Mouse (Mus musculus) mesoderm, embryonic 11.5 days (tissue): Measurements from ENCODE around the gene Plcxd1.
"Not testable (repeated sequence)": the region's sequence is repeated elsewhere in the genome, so short reads cannot be mapped to it uniquely, and the experiment has no call there.

ENCODE experiments used
- DNase-seq: peaks from one replicate; pipeline ENCODE4 v3.0.0-alpha.2; 2012; ENCODE audit warnings: low read depth, low spot score

Plcxd1 gene

GRCm38 (mm10) chr5:110106901-110107564, 7.3 kb downstream of the Plcxd1 start:
- no peak for DNase-seq

GRCm38 (mm10) chr5:110107581-110108304, 8.0 kb downstream of the Plcxd1 start, which contains the start of gene Gtpbp6:
Gene Gtpbp6 (minus strand): TSS chr5:110108197.
- peak; percentile 97 for DNase-seq

DNA sequence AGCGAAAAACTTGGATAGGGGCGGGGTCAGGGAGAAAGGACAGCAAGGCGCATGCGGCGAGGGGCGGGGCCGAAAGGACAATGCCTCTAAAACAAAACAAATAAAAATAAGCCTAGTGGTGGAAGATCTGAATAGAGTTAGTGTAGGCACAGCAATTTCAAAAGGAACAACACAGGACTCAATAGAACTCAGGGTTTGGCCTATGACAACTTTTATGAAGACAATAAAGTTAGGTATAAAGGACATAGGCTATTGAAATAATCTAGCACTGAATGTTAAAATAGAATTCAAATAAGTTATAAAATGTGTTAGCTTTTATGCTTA, 8.5 kb downstream of the Plcxd1 start:
- no peak for DNase-seq

DNA sequence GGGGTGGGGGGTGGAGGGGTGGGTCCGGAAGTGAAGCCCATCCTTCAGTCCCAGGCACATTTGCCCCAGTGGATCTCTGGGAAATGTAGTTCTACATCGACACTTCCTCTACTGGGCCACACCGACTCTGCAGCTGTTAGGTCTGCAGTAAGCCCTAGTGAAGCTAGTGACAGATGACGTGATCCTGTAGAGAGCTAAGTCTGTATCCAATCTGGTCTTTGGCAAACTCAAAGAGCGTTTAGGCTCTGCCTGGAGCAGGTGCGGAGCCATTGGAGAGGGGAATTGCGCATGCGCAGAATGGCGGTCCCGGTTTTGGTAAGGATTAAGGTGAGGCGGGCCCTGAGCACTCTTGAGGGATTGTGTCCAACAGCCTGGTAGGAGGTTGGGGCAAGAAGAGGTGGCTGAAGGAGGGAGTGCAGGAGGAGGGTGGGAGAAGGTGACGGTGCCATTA, 10.2 kb downstream of the Plcxd1 start, which contains the start of gene Zfp605:
Zfp605 (plus strand) TSS at position 102 of the 451 bp plus-strand sequence.
- DNase-seq = peak; percentile 86

DNA sequence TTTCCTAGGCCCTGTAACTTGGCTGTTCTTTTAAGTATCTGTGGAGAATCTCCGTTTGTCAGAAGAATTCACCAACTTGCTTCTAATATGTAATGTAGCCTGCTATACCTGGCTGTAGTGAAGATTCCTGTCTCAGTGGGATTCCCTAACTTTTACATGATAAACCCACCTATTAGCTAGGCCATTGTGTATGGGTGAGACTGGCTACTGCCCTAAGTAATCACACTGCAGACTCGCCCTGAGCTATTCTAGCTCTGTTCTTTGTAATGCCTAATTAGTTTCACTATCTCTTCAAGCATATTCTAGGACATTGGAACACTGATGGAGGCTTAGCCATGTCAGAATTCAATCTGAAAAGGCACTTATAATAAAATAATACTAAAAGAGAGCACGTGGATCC, 22.6 kb downstream of the Plcxd1 start:
- DNase-seq = not testable (repeated sequence)

- DNase-seq = peak; percentile 97
Measured at GRCm38 (mm10) chr5:110135293-110136086, 35.7 kb downstream of the Plcxd1 start, which contains the start of gene Chfr. Gene Chfr (plus strand): TSS chr5:110135842.

- DNase-seq = peak; percentile 4
Measured at GRCm38 (mm10) chr5:110136087-110136464, 36.3 kb downstream of the Plcxd1 start.

- DNase-seq = no peak
Measured at GRCm38 (mm10) chr5:110137816-110138215, 38.0 kb downstream of the Plcxd1 start.

DNA sequence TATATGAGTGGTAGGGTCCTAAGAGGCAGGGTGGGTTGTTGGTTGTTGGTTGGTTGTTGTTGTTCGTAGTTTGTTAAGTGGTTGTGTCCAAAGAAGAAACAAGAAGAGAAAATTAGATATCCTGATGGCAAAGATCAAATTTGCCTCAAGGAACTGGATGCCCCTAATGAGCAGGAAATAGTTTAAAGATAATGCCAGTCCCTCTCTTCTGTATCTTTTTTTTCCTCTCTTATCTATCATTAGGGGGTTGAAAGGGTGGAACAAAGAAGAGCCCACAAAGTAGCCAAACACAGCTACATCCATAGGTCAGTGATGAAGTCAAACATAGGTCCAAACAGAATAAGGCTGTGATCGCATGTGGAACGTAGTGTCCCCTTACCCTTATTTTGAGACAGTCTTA, 39.6 kb downstream of the Plcxd1 start:
- DNase-seq = no peak

GRCm38 (mm10) chr5:110140424-110140823, 40.7 kb downstream of the Plcxd1 start:
- DNase-seq = no peak

GRCm38 (mm10) chr5:110142309-110142708, 42.5 kb downstream of the Plcxd1 start:
- no peak for DNase-seq

- DNase-seq = peak; percentile 7
Measured at GRCm38 (mm10) chr5:110143007-110143406, 43.2 kb downstream of the Plcxd1 start.
